Mouse (Mus musculus) bone marrow macrophage, adult 2 months (primary cell): ENCODE results near the gene Txnl4b.

Source experiments
- CTCF ChIP-seq: IDR thresholded peaks from 2 replicates; pipeline ENCODE4 v1.5.1; 2012; ENCODE audit warnings: low read depth, mild to moderate bottlenecking, low read length, moderate library complexity
- POLR2A ChIP-seq: IDR thresholded peaks from 2 replicates; pipeline ENCODE4 v1.6.1; 2012; ENCODE audit warnings: mild to moderate bottlenecking, low read depth, low read length, borderline replicate concordance

GRCm38 (mm10) chr8:109614243-109615210 is 48.8 kb downstream of the Txnl4b start, which contains the start of gene Pkd1l3:
- TF ChIP-seq POLR2A (no peak), CTCF (no peak)
